Mouse (Mus musculus) megakaryocyte, embryonic 14.5 days (primary cell): ENCODE measurements around the gene Fancd2. TPM values are rescaled to one million over a fixed set of nuclear protein-coding genes. Genes with fewer than 3 reads are reported as not detected.

ENCODE experiments used
- H3K27me3 ChIP-seq: replicated peaks from 2 replicates; pipeline ENCODE3; 2012; ENCODE audit warnings: inconsistent platforms
- H3K36me3 ChIP-seq: replicated peaks from 2 replicates; pipeline ENCODE3; 2012; ENCODE audit warnings: low read length, inconsistent platforms, mixed read lengths
- H3K4me1 ChIP-seq: 2 replicates; pipeline ENCODE4 v1.6.1; 2012; ENCODE audit warnings: inconsistent platforms
- H3K4me3 ChIP-seq: replicated peaks from 2 replicates; pipeline ENCODE3; 2012; ENCODE audit warnings: moderate library complexity, mild to moderate bottlenecking, inconsistent platforms
- H3K9me3 ChIP-seq: 2 replicates; pipeline ENCODE4 v1.6.1; 2012; ENCODE audit warnings: inconsistent platforms
- FLI1 ChIP-seq: IDR thresholded peaks from 2 replicates; pipeline ENCODE4 v1.6.1; 2012; ENCODE audit warnings: low read length, inconsistent platforms, mixed read lengths
- GATA1 ChIP-seq: IDR thresholded peaks from 3 replicates; pipeline ENCODE4 v1.6.1; 2012; ENCODE audit warnings: mixed read lengths, low read length, inconsistent platforms, borderline replicate concordance
- polyA plus RNA-seq: library from polyadenylated mRNA; stranded (reverse); fragments of >175 nt; gene quantifications from 2 replicates; pipeline ENCODE4 v1.2.3, GENCODE M21; 2012; ENCODE audit warnings: low replicate concordance; ENCODE audit not compliant: insufficient read depth

The Fancd2 gene
- polyA plus RNA-seq, 1 experiment: 0.08 TPM

DNA sequence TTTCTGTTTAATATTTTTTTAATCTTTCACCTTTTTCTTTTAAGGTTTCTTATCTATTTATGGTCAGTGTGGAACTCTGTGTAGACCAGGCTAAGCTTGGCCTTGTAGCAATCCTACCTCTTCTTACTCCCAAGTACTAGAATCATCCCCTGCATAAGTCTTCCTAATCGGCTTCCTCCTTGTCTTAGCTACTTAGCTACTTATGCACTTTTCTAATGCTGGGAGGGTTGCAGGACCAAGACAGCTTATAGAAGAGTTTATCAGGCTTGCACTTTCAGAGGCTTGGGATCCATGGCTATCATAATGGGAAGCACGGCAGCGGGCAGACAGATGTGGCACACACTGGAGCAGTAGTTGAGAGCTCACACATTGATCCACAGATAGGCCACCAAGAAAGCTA, 47.8 kb downstream of the Fancd2 start:
- Histone ChIP-seq H3K36me3 (peaks cover 62% of the 10 kb centered on the region), H3K27me3 (no peaks in the 10 kb centered on the region), H3K4me1 (no peaks in the 10 kb centered on the region), H3K4me3 (no peak overlapping the region), H3K9me3 (no peaks in the 10 kb centered on the region)
- TF ChIP-seq GATA1 (no peak), FLI1 (no peak)

DNA sequence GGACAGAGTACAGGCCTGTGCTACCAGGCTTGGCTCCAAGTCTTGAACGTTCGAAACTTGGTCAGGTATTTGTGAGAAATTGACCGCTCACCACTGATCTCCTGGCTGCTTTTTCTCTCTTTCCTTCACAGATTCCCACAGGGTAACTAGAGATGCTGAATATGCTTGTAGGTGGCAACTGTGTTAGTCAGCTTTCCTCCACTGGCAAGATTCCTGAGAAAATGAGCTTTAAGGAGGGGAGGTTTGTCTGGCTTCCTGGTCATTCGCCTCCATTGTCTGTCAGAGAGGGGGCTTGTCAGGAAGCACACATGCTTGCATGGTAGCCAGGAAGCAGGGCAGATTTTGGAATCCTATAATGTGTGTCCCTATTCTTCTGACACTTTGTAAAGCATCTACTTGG, 51.5 kb downstream of the Fancd2 start:
- TF ChIP-seq FLI1: no peak
- TF ChIP-seq GATA1: no peak
- H3K4me1 ChIP-seq: no peaks in the 10 kb centered on the region
- H3K4me3 ChIP-seq: no peak overlapping the region
- peaks cover 71% of the 10 kb centered on the region for H3K36me3 ChIP-seq
- H3K9me3 ChIP-seq: no peaks in the 10 kb centered on the region
- no peaks in the 10 kb centered on the region for H3K27me3 ChIP-seq

DNA sequence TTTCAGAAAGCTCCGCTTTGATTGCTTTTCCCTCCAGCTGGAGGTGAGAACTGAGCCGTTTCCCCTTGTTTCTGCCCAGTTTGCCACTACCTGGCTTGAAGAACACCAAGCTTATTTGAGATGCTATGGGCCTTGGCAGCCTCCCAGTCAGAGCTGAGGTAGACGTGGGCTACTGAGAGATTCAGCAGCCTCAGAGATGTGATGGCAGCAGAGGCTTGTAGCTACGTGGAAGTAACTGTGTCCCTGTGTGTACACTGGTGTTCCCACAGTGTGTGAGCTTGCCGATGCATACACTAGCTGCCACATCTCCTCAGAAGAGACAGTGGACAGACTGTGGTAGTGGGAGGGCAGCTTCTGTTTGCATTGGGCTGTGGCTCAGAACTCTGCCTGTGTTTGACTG, 53.6 kb downstream of the Fancd2 start:
- Histone ChIP-seq H3K36me3 (peaks cover 70% of the 10 kb centered on the region), H3K4me1 (no peaks in the 10 kb centered on the region), H3K9me3 (no peaks in the 10 kb centered on the region), H3K4me3 (peak overlapping the region; percentile 28), H3K27me3 (no peaks in the 10 kb centered on the region)
- TF ChIP-seq GATA1: no peak
- no peak for TF ChIP-seq FLI1

DNA sequence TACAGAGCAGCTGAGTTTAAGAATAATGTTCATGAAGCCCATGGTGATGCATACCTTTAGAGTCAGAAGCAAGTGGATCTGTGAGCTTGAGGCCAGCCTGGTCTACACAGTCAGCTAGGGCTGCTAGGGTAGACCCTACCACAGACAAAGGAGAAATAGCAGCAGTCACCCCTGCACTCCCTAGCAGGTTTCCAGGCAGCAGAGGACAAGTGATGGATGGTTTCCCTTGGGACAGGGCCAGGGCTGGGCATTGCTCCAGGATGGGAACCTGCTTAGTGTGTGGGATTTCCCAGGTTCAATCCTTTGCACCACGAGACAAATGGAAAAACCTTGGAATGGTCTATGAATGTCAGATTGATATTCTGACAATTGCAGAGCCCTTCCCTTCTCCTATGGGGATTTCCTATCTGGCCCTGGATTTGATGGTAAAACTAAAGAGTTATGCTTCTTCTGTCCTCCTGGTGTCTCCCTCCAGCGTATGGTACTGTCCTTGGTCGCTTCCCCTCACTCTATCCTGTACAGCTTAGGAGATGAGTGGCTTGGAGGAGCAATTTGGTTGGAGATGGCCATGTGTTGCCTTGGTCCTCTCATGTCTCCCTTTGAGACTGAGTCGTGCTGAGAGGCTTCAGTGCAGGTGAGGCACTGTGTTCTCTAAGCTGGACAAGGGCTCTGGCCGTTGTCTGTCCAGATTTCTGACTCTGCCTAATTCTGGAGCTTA, 55.1 kb downstream of the Fancd2 start:
- H3K27me3 ChIP-seq: no peaks in the 10 kb centered on the region
- no peak for TF ChIP-seq FLI1
- TF ChIP-seq GATA1: no peak
- H3K9me3 ChIP-seq: no peaks in the 10 kb centered on the region
- H3K4me1 ChIP-seq: no peaks in the 10 kb centered on the region
- H3K4me3 ChIP-seq: no peak overlapping the region
- H3K36me3 ChIP-seq: peaks cover 64% of the 10 kb centered on the region

DNA sequence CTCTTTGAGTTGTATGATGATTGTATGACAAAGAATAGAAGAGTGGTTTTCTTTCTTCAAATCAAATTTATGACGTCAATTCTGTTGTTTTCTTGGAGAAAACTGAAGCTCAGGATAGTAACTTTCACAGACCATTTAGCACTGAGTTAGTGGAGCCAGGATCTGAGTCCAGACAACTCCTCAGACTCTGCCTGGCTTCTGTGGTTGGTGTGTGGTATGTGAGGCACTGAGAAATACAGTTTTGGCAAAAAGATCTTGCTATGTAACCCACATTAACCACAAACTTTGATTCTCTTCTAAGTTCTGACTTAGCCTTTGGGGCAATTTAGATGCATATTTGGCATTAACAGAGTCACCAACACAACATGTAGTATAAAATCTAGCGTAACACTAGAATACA, 61.2 kb downstream of the Fancd2 start:
- H3K9me3 ChIP-seq: no peaks in the 10 kb centered on the region
- no peaks in the 10 kb centered on the region for H3K27me3 ChIP-seq
- no peaks in the 10 kb centered on the region for H3K4me1 ChIP-seq
- H3K36me3 ChIP-seq: peaks cover 45% of the 10 kb centered on the region
- TF ChIP-seq FLI1 (no peak), GATA1 (no peak)
- no peak overlapping the region for H3K4me3 ChIP-seq

DNA sequence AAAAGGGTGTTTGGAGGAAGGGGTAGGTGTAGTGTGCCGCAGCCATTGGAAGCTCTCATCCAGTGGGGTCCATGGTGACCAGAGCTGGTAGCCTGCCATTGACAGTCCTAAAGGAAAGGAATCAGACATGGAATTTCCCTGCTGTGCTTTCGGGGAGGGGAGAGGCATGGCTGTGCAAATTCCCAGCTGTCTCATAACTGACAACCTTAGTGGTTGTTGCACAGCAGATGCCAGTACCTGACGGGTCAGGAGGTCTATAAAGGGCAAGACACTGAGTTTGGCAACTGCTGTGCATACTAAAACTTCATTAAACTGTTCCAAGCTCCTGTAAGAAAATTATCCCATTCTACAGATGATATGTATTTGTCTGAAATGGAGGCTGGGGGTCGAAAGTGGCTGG, 66.5 kb downstream of the Fancd2 start:
- Histone ChIP-seq H3K27me3 (no peaks in the 10 kb centered on the region), H3K36me3 (peaks cover 32% of the 10 kb centered on the region), H3K4me1 (no peaks in the 10 kb centered on the region)

DNA sequence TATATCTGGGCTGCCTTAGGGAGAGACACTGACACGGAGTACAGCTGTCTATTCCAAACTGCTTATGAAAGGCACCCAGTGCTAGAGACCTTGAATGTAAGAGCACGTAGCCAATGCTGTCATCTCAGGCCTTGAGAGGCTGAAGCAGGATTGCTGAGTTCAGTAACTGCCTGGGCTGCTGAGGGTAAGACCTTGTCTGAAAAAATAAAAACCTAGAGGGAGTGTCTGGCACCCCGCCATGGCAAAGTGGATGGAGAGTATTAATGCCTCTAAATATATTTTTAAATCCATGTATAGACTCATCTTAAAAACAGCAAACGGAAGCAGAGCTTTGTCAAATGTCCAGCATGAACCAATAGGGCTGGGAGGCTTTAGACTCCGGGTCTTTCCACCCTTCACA, 68.4 kb downstream of the Fancd2 start:
- Histone ChIP-seq H3K4me3 (no peak overlapping the region), H3K9me3 (no peaks in the 10 kb centered on the region), H3K4me1 (peaks cover 6% of the 10 kb centered on the region; the same call in 1 of the 2 replicates), H3K36me3 (peaks cover 25% of the 10 kb centered on the region), H3K27me3 (no peaks in the 10 kb centered on the region)
- no peak for TF ChIP-seq GATA1
- TF ChIP-seq FLI1: no peak

More for the DNA sequence above, 66.5 kb downstream of the Fancd2 start:
- Histone ChIP-seq H3K4me3 (no peak overlapping the region), H3K9me3 (no peaks in the 10 kb centered on the region)
- TF ChIP-seq FLI1: no peak
- TF ChIP-seq GATA1: no peak

DNA sequence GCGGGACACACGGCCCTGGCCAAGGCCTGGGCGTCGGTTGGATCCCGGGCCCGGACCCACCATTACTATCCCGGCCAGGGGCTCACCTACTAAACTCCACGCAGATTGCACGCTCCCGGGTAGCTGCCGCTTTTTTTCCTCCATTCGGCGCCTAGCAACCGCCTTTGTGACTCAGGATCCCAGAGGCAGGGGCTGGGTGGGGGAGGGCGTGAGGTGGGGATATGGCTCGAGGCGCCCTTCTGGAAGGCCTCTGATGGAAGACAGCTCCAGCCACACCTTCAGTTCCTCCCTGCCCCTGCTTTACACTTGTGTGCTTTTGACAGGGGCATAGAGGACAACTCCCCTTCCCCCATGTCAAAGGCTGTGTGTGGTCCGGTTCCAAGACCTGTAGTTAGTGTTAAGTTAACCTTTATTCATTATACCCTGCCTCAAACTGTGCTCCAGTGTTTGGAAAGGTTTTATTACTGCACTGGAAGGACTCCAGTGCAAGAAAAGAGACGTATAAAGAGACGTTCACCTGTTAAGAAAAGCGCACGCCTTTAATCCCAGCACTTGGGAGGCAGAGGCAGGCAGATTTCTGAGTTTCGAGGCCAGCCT, 69.2 kb downstream of the Fancd2 start, which contains the start of gene Fancd2os:
Gene Fancd2os (minus strand): TSS at position 173 of the 597 bp plus-strand sequence.
- Histone ChIP-seq H3K36me3 (peaks cover 25% of the 10 kb centered on the region), H3K4me3 (no peak within 1 kb of the TSS), H3K9me3 (no peaks in the 10 kb centered on the region), H3K4me1 (peaks cover 9% of the 10 kb centered on the region), H3K27me3 (no peaks in the 10 kb centered on the region)
- TF ChIP-seq FLI1 (no peak), GATA1 (no peak)

DNA sequence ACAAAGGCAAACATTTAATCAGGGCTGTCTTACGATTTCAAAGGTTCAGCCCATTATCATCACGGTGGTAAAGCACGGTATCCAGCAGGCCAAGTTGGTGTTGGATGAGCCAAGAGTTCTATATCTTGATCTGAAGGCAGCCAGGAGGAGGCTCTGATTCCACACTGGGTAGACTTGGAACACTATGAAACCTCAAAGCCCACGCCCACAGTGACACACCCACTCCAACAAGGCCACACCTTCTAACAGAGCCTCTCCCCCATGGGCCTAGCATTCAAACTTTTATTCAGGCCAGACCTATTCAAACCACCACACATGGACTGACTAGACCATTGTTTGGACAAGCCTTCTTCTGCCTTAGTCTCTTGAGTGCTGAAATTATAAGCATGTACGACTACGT, 71.3 kb downstream of the Fancd2 start:
- Histone ChIP-seq H3K27me3 (no peaks in the 10 kb centered on the region), H3K9me3 (no peaks in the 10 kb centered on the region), H3K4me1 (peaks cover 26% of the 10 kb centered on the region), H3K4me3 (no peak overlapping the region), H3K36me3 (peaks cover 22% of the 10 kb centered on the region)
- TF ChIP-seq FLI1: no peak
- no peak for TF ChIP-seq GATA1

DNA sequence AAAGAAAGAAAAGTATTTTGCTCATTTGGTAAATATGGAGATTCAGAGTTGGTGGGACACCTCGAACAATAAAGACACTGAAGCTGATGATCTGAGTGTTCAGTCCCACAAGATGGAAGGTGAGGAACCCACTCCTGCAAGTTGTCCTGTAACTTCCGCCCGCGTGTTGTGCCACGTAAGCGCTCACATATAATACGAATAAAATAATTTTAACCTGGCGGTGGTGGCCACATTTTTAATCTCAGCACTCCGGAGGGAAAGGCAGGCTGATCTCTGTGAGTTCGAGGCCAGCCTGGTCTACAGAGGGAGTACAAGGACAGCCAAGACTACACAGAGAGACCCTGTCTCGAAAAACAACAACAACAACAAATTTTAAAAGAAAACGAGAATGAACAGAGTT, 72.5 kb downstream of the Fancd2 start:
- no peak for TF ChIP-seq FLI1
- no peak for TF ChIP-seq GATA1
- Histone ChIP-seq H3K36me3 (peaks cover 25% of the 10 kb centered on the region), H3K27me3 (no peaks in the 10 kb centered on the region), H3K9me3 (no peaks in the 10 kb centered on the region), H3K4me3 (peak overlapping the region; percentile 100), H3K4me1 (peaks cover 35% of the 10 kb centered on the region)
